Mouse (Mus musculus): ENCODE measurements around the gene Rnf224. TPM values are rescaled to one million over a fixed set of nuclear protein-coding genes. Genes with fewer than 3 reads are reported as not detected.
"Not testable (repeated sequence)": the region's sequence is repeated elsewhere in the genome, so short reads cannot be mapped to it uniquely, and the experiment has no call there.

The Rnf224 gene
- polyA plus RNA-seq, 1 experiment from 2014 or later, result not detected

GRCm38 (mm10) chr2:25265897-25266656, 29.5 kb upstream of the Rnf224 start:
- ATAC-seq (ENCODE audit: insufficient read depth), result no peak
- Histone ChIP-seq H3K27ac (replicated peaks) (peak overlapping the region; percentile 66), H3K36me3 (replicated peaks) (peaks cover 36% of the 10 kb centered on the region), H3K9me3 (replicated peaks) (no peaks in the 10 kb centered on the region), H3K27me3 (0 out of 2 replicates have a peak, but pooled peaks cover 3% of the 10 kb centered on the region), H3K4me3 (replicated peaks) (peak overlapping the region; percentile 9; the same call in 1 of the 2 replicates), H3K4me2 (peak overlapping the region; percentile 100), H3K9ac (peak overlapping the region; percentile 41), H3K4me1 (replicated peaks) (peaks cover 84% of the 10 kb centered on the region)
- whole genome bisulfite sequencing (ENCODE audit: insufficient replicate concordance), result 46% methylated on average over 6 of the region's 6 CpGs

GRCm38 (mm10) chr2:25264851-25265250, 28.3 kb upstream of the Rnf224 start:
- Histone ChIP-seq H3K4me1 (replicated peaks) (peaks cover 71% of the 10 kb centered on the region), H3K4me3 (replicated peaks) (no peak overlapping the region), H3K36me3 (replicated peaks) (peaks cover 23% of the 10 kb centered on the region), H3K9me3 (replicated peaks) (no peaks in the 10 kb centered on the region), H3K27ac (replicated peaks) (no peak overlapping the region), H3K9ac (no peak overlapping the region), H3K27me3 (0 out of 2 replicates have a peak, but pooled peaks cover 3% of the 10 kb centered on the region), H3K4me2 (peak overlapping the region; percentile 100)
- no peak for ATAC-seq (ENCODE audit: insufficient read depth)
- 64% methylated on average over 3 of the region's 3 CpGs for WGBS (ENCODE audit: insufficient replicate concordance)

GRCm38 (mm10) chr2:25264286-25264660, 27.7 kb upstream of the Rnf224 start:
- Histone ChIP-seq H3K27me3 (0 out of 2 replicates have a peak, but pooled peaks cover 3% of the 10 kb centered on the region), H3K4me1 (replicated peaks) (peaks cover 70% of the 10 kb centered on the region), H3K4me3 (replicated peaks) (peak overlapping the region; percentile 87)

GRCm38 (mm10) chr2:25263623-25264285, 27.2 kb upstream of the Rnf224 start:
- Histone ChIP-seq H3K4me1 (replicated peaks) (peaks cover 70% of the 10 kb centered on the region), H3K27ac (replicated peaks) (no peak overlapping the region), H3K9me3 (replicated peaks) (no peaks in the 10 kb centered on the region), H3K27me3 (0 out of 2 replicates have a peak, but pooled peaks cover 3% of the 10 kb centered on the region), H3K36me3 (replicated peaks) (peaks cover 12% of the 10 kb centered on the region), H3K9ac (peak overlapping the region; percentile 70), H3K4me3 (replicated peaks) (peak overlapping the region; percentile 87), H3K4me2 (peak overlapping the region; percentile 100)
- no peak for ATAC-seq (ENCODE audit: insufficient read depth)
- 29% methylated on average over 12 of the region's 12 CpGs for WGBS (ENCODE audit: insufficient replicate concordance)

More at GRCm38 (mm10) chr2:25264286-25264660, 27.7 kb upstream of the Rnf224 start:
- H3K9me3 ChIP-seq (replicated peaks), result no peaks in the 10 kb centered on the region
- H3K4me2 ChIP-seq, result peak overlapping the region; percentile 100
- no peak overlapping the region for H3K9ac ChIP-seq
- H3K36me3 ChIP-seq (replicated peaks), result peaks cover 18% of the 10 kb centered on the region
- ATAC-seq (ENCODE audit: insufficient read depth), result no peak
- WGBS (ENCODE audit: insufficient replicate concordance), result 62% methylated on average over 5 of the region's 5 CpGs
- no peak overlapping the region for H3K27ac ChIP-seq (replicated peaks)

GRCm38 (mm10) chr2:25262795-25263622, 26.4 kb upstream of the Rnf224 start:
- WGBS (ENCODE audit: insufficient replicate concordance), result under 1% methylated on average over 82 of the region's 82 CpGs
- H3K27ac ChIP-seq (replicated peaks), result peak overlapping the region; percentile 78
- 0 out of 2 replicates have a peak, but pooled peaks cover 5% of the 10 kb centered on the region for H3K36me3 ChIP-seq (replicated peaks)
- H3K4me3 ChIP-seq (replicated peaks), result peak overlapping the region; percentile 87
- peak; percentile 29 for ATAC-seq (ENCODE audit: insufficient read depth)
- 0 out of 2 replicates have a peak, but pooled peaks cover 3% of the 10 kb centered on the region for H3K27me3 ChIP-seq
- peak overlapping the region; percentile 70 for H3K9ac ChIP-seq
- H3K4me2 ChIP-seq, result peak overlapping the region; percentile 100
- peaks cover 65% of the 10 kb centered on the region for H3K4me1 ChIP-seq (replicated peaks)
- H3K9me3 ChIP-seq (replicated peaks), result no peaks in the 10 kb centered on the region

GRCm38 (mm10) chr2:25262291-25262767, 25.7 kb upstream of the Rnf224 start, which contains the start of gene Tprn:
Gene Tprn, plus strand, starts transcription at chr2:25262618.
- Histone ChIP-seq H3K4me1 (replicated peaks) (peaks cover 58% of the 10 kb centered on the region), H3K4me2 (peak within 1 kb of the TSS; percentile 100), H3K9me3 (replicated peaks) (no peaks in the 10 kb centered on the region), H3K27ac (replicated peaks) (peak within 1 kb of the TSS; percentile 78), H3K27me3 (0 out of 2 replicates have a peak, but pooled peaks cover 3% of the 10 kb centered on the region), H3K9ac (peak within 1 kb of the TSS; percentile 70), H3K36me3 (replicated peaks) (no peaks in the 10 kb centered on the region), H3K4me3 (replicated peaks) (peak within 1 kb of the TSS; percentile 87)
- peak; percentile 98 for ATAC-seq (ENCODE audit: insufficient read depth)
- under 1% methylated on average over 39 of the region's 39 CpGs for WGBS (ENCODE audit: insufficient replicate concordance)

GRCm38 (mm10) chr2:25261870-25262269, 25.3 kb upstream of the Rnf224 start:
- H3K4me1 ChIP-seq (replicated peaks), result peaks cover 57% of the 10 kb centered on the region
- H3K4me2 ChIP-seq, result peak overlapping the region; percentile 100
- no peaks in the 10 kb centered on the region for H3K36me3 ChIP-seq (replicated peaks)
- no peaks in the 10 kb centered on the region for H3K9me3 ChIP-seq (replicated peaks)
- 38% methylated on average over 12 of the region's 12 CpGs for WGBS (ENCODE audit: insufficient replicate concordance)
- ATAC-seq (ENCODE audit: insufficient read depth), result peak; percentile 2
- H3K4me3 ChIP-seq (replicated peaks), result peak overlapping the region; percentile 87
- peak overlapping the region; percentile 28 for H3K9ac ChIP-seq
- H3K27me3 ChIP-seq, result 0 out of 2 replicates have a peak, but pooled peaks cover 3% of the 10 kb centered on the region
- peak overlapping the region; percentile 21 for H3K27ac ChIP-seq (replicated peaks)

GRCm38 (mm10) chr2:25258887-25259286, 22.3 kb upstream of the Rnf224 start:
- Histone ChIP-seq H3K27me3 (0 out of 2 replicates have a peak, but pooled peaks cover 2% of the 10 kb centered on the region), H3K4me3 (replicated peaks) (no peak overlapping the region), H3K4me1 (replicated peaks) (peaks cover 49% of the 10 kb centered on the region), H3K9ac (no peak overlapping the region), H3K4me2 (no peak overlapping the region), H3K36me3 (replicated peaks) (no peaks in the 10 kb centered on the region), H3K9me3 (replicated peaks) (no peaks in the 10 kb centered on the region), H3K27ac (replicated peaks) (no peak overlapping the region)
- WGBS (ENCODE audit: insufficient replicate concordance), result 33% methylated on average over 2 of the region's 2 CpGs
- no peak for ATAC-seq (ENCODE audit: insufficient read depth)

- H3K4me1 ChIP-seq (replicated peaks), result peaks cover 35% of the 10 kb centered on the region
- not testable (repeated sequence) for ATAC-seq (ENCODE audit: insufficient read depth); H3K9me3 ChIP-seq (replicated peaks); H3K4me3 ChIP-seq (replicated peaks); H3K4me2 ChIP-seq; H3K27me3 ChIP-seq; H3K27ac ChIP-seq (replicated peaks); H3K9ac ChIP-seq
- WGBS (ENCODE audit: insufficient replicate concordance), result 70% methylated on average over 5 of the region's 5 CpGs
- H3K36me3 ChIP-seq (replicated peaks), result peaks cover 12% of the 10 kb centered on the region; the same call in 1 of the 2 replicates
Measured at GRCm38 (mm10) chr2:25257250-25257649, 20.7 kb upstream of the Rnf224 start.

- not testable (repeated sequence) for H3K27me3 ChIP-seq; H3K9me3 ChIP-seq (replicated peaks); ATAC-seq (ENCODE audit: insufficient read depth)
- Histone ChIP-seq H3K9ac (peak overlapping the region; percentile 84), H3K36me3 (replicated peaks) (peaks cover 17% of the 10 kb centered on the region), H3K4me1 (replicated peaks) (peaks cover 29% of the 10 kb centered on the region), H3K27ac (replicated peaks) (peak overlapping the region; percentile 83; the same call in 1 of the 2 replicates), H3K4me3 (replicated peaks) (peak overlapping the region; percentile 90), H3K4me2 (peak overlapping the region; percentile 93)
- 32% methylated on average over 12 of the region's 12 CpGs for WGBS (ENCODE audit: insufficient replicate concordance)
Measured at GRCm38 (mm10) chr2:25256443-25257109, 20.0 kb upstream of the Rnf224 start.

Measured in liver, embryonic 15.5 days (tissue).